Mouse (Mus musculus) limb, embryonic 12.5 days (tissue): ENCODE data around the gene Neb. TPM values are rescaled to one million over a fixed set of nuclear protein-coding genes. Genes with fewer than 3 reads are reported as not detected.
"Not testable (repeated sequence)": the region's sequence is repeated elsewhere in the genome, so short reads cannot be mapped to it uniquely, and the experiment has no call there.

Experiments
- ATAC-seq: fragments of 200-750 bp; cut with Nextera tagmentation; 2 replicates; pipeline ENCODE4 v1.8.0; 2017; ENCODE audit warnings: low read depth, moderate TSS enrichment; ENCODE audit not compliant: insufficient number of reproducible peaks, insufficient read depth, low FRiP score, low TSS enrichment
- H3K27ac ChIP-seq: fragments of 300-500 bp; sonication (generic); 2 replicates; pipeline ENCODE4 v1.5.1; 2016; ENCODE audit warnings: mild to moderate bottlenecking, moderate library complexity
- H3K27me3 ChIP-seq: fragments of 300-500 bp; sonication (generic); 2 replicates; pipeline ENCODE4 v1.6.1; 2016; ENCODE audit warnings: mild to moderate bottlenecking, moderate library complexity
- H3K36me3 ChIP-seq: fragments of 300-500 bp; sonication (generic); 2 replicates; pipeline ENCODE4 v1.6.1; 2016; ENCODE audit warnings: mild to moderate bottlenecking, moderate library complexity
- H3K4me1 ChIP-seq: fragments of 300-500 bp; sonication (generic); replicated peaks from 2 replicates; pipeline ENCODE4 v1.6.1; 2016
- H3K4me2 ChIP-seq: fragments of 300-500 bp; sonication (generic); 2 replicates; pipeline ENCODE4 v1.6.1; 2016; ENCODE audit warnings: mild to moderate bottlenecking, moderate library complexity
- H3K4me3 ChIP-seq: fragments of 300-500 bp; sonication (generic); replicated peaks from 2 replicates; pipeline ENCODE4 v1.5.1; 2016; ENCODE audit warnings: mild to moderate bottlenecking
- H3K9ac ChIP-seq: fragments of 300-500 bp; sonication (generic); replicated peaks from 2 replicates; pipeline ENCODE4 v1.6.1; 2016; ENCODE audit warnings: mild to moderate bottlenecking, moderate library complexity
- H3K9me3 ChIP-seq: fragments of 300-500 bp; sonication (generic); 2 replicates; pipeline ENCODE4 v1.6.1; 2016; ENCODE audit warnings: mild to moderate bottlenecking, moderate library complexity
- whole genome bisulfite sequencing: fragments of 180-500 bp; shearing (Covaris S2); methylation state at CpG from one replicate; pipeline ENCODE4 v1.1.7; 2016; 5-methylcytosine and 5-hydroxymethylcytosine counted together
- polyA plus RNA-seq: library from polyadenylated mRNA; unstranded; fragments of >200 nt; fragmentation: Nextera tagmentation; extraction: Ambion mirVana; gene quantifications from 2 replicates; pipeline ENCODE4 v1.2.1, GENCODE M21; 2016

Neb gene
- polyA plus RNA-seq, 1 experiment from 2014 or later, result 43.4 TPM

GRCm38 (mm10) chr2:52179678-52180077 is 198.6 kb downstream of the Neb start:
- no peaks in the 10 kb centered on the region for H3K36me3 ChIP-seq
- no peaks in the 10 kb centered on the region for H3K4me1 ChIP-seq
- H3K4me2 ChIP-seq, result no peak overlapping the region
- H3K9ac ChIP-seq, result no peak overlapping the region
- H3K4me3 ChIP-seq, result no peak overlapping the region
- H3K27ac ChIP-seq, result no peak overlapping the region
- no peaks in the 10 kb centered on the region for H3K27me3 ChIP-seq
- ATAC-seq, result no peak
- WGBS, result 85% methylated on average over 1 of the region's 1 CpGs
- no peaks in the 10 kb centered on the region for H3K9me3 ChIP-seq

- 73% methylated on average over 9 of the region's 9 CpGs for WGBS
- no peaks in the 10 kb centered on the region for H3K36me3 ChIP-seq
- H3K9me3 ChIP-seq, result no peaks in the 10 kb centered on the region
- H3K27ac ChIP-seq, result no peak overlapping the region
- no peak overlapping the region for H3K4me2 ChIP-seq
- no peak overlapping the region for H3K9ac ChIP-seq
- no peaks in the 10 kb centered on the region for H3K27me3 ChIP-seq
- H3K4me1 ChIP-seq, result no peaks in the 10 kb centered on the region
- ATAC-seq, result no peak
- H3K4me3 ChIP-seq, result no peak overlapping the region
Measured at GRCm38 (mm10) chr2:52177726-52178125, 200.5 kb downstream of the Neb start.

GRCm38 (mm10) chr2:52177184-52177583 is 201.1 kb downstream of the Neb start:
- Histone ChIP-seq H3K9me3 (no peaks in the 10 kb centered on the region), H3K9ac (no peak overlapping the region), H3K4me3 (no peak overlapping the region), H3K36me3 (no peaks in the 10 kb centered on the region), H3K27me3 (no peaks in the 10 kb centered on the region), H3K4me2 (no peak overlapping the region), H3K27ac (no peak overlapping the region), H3K4me1 (no peaks in the 10 kb centered on the region)
- ATAC-seq, result no peak
- 90% methylated on average over 7 of the region's 7 CpGs for WGBS

- Histone ChIP-seq H3K36me3 (no peaks in the 10 kb centered on the region), H3K4me3 (no peak overlapping the region), H3K27me3 (no peaks in the 10 kb centered on the region), H3K27ac (no peak overlapping the region), H3K4me1 (no peaks in the 10 kb centered on the region), H3K9ac (no peak overlapping the region), H3K4me2 (no peak overlapping the region), H3K9me3 (no peaks in the 10 kb centered on the region)
- ATAC-seq, result no peak
- WGBS, result 51% methylated on average over 8 of the region's 8 CpGs
Measured at GRCm38 (mm10) chr2:52176537-52176936, 201.7 kb downstream of the Neb start.

- Histone ChIP-seq H3K4me2 (no peak overlapping the region), H3K9me3 (no peaks in the 10 kb centered on the region), H3K27me3 (no peaks in the 10 kb centered on the region), H3K27ac (no peak overlapping the region), H3K9ac (no peak overlapping the region), H3K4me3 (no peak overlapping the region), H3K36me3 (no peaks in the 10 kb centered on the region), H3K4me1 (no peaks in the 10 kb centered on the region)
- ATAC-seq, result no peak
- 85% methylated on average over 4 of the region's 4 CpGs for WGBS
Measured at GRCm38 (mm10) chr2:52174951-52175350, 203.3 kb downstream of the Neb start.

- 57% methylated on average over 7 of the region's 7 CpGs for WGBS
- Histone ChIP-seq H3K4me3 (no peak overlapping the region), H3K4me2 (no peak overlapping the region), H3K36me3 (no peaks in the 10 kb centered on the region), H3K9me3 (no peaks in the 10 kb centered on the region), H3K4me1 (0 out of 2 replicates have a peak, but pooled peaks cover 2% of the 10 kb centered on the region), H3K27ac (no peak overlapping the region), H3K9ac (no peak overlapping the region), H3K27me3 (no peaks in the 10 kb centered on the region)
- no peak for ATAC-seq
Measured at GRCm38 (mm10) chr2:52169243-52170005, 208.8 kb downstream of the Neb start.

- ATAC-seq, result no peak
- Histone ChIP-seq H3K27me3 (no peaks in the 10 kb centered on the region), H3K36me3 (no peaks in the 10 kb centered on the region), H3K9ac (no peak overlapping the region), H3K4me1 (peaks cover 8% of the 10 kb centered on the region), H3K9me3 (no peaks in the 10 kb centered on the region), H3K27ac (no peak overlapping the region), H3K4me2 (no peak overlapping the region), H3K4me3 (no peak overlapping the region)
- 57% methylated on average over 3 of the region's 3 CpGs for WGBS
Measured at GRCm38 (mm10) chr2:52153064-52153463, 225.2 kb downstream of the Neb start.

- H3K4me1 ChIP-seq, result no peaks in the 10 kb centered on the region
- no peak overlapping the region for H3K27ac ChIP-seq
- no peak overlapping the region for H3K4me3 ChIP-seq
- ATAC-seq, result no peak
- H3K36me3 ChIP-seq, result peaks cover 20% of the 10 kb centered on the region
- H3K27me3 ChIP-seq, result no peaks in the 10 kb centered on the region
- no peak overlapping the region for H3K9ac ChIP-seq
- H3K4me2 ChIP-seq, result no peak overlapping the region
- WGBS, result 100% methylated on average over 2 of the region's 2 CpGs
- H3K9me3 ChIP-seq, result peaks cover 5% of the 10 kb centered on the region; the same call in 1 of the 2 replicates
Measured at GRCm38 (mm10) chr2:52133351-52133750, 244.9 kb downstream of the Neb start.

GRCm38 (mm10) chr2:52131370-52131769 is 246.9 kb downstream of the Neb start:
- WGBS, result 96% methylated on average over 20 of the region's 20 CpGs

GRCm38 (mm10) chr2:52114086-52114485 is 264.2 kb downstream of the Neb start:
- peaks cover 7% of the 10 kb centered on the region; the same call in 1 of the 2 replicates for H3K4me1 ChIP-seq
- WGBS, result 43% methylated on average over 1 of the region's 1 CpGs

More at GRCm38 (mm10) chr2:52131370-52131769, 246.9 kb downstream of the Neb start:
- peaks cover 24% of the 10 kb centered on the region for H3K36me3 ChIP-seq
- ATAC-seq, H3K4me3 ChIP-seq, H3K9ac ChIP-seq, H3K27ac ChIP-seq, H3K4me2 ChIP-seq, H3K4me1 ChIP-seq, H3K27me3 ChIP-seq: not testable (repeated sequence)
- peaks cover 15% of the 10 kb centered on the region; the same call in 1 of the 2 replicates for H3K9me3 ChIP-seq

More at GRCm38 (mm10) chr2:52114086-52114485, 264.2 kb downstream of the Neb start:
- Histone ChIP-seq H3K9ac (no peak overlapping the region), H3K27ac (no peak overlapping the region), H3K36me3 (peaks cover 89% of the 10 kb centered on the region), H3K4me3 (no peak overlapping the region), H3K9me3 (no peaks in the 10 kb centered on the region), H3K27me3 (no peaks in the 10 kb centered on the region), H3K4me2 (no peak overlapping the region)
- ATAC-seq, result no peak
